Mouse (Mus musculus) induced T-regulatory cell, adult 2 months (primary cell): ENCODE results near the gene Taf5l.
"Not testable (repeated sequence)": the region's sequence is repeated elsewhere in the genome, so short reads cannot be mapped to it uniquely, and the experiment has no call there.

ENCODE experiments used
- DNase-seq: peaks from one replicate; pipeline ENCODE4 v3.0.0-alpha.2; 2012; ENCODE audit warnings: low read depth

The Taf5l gene

DNA sequence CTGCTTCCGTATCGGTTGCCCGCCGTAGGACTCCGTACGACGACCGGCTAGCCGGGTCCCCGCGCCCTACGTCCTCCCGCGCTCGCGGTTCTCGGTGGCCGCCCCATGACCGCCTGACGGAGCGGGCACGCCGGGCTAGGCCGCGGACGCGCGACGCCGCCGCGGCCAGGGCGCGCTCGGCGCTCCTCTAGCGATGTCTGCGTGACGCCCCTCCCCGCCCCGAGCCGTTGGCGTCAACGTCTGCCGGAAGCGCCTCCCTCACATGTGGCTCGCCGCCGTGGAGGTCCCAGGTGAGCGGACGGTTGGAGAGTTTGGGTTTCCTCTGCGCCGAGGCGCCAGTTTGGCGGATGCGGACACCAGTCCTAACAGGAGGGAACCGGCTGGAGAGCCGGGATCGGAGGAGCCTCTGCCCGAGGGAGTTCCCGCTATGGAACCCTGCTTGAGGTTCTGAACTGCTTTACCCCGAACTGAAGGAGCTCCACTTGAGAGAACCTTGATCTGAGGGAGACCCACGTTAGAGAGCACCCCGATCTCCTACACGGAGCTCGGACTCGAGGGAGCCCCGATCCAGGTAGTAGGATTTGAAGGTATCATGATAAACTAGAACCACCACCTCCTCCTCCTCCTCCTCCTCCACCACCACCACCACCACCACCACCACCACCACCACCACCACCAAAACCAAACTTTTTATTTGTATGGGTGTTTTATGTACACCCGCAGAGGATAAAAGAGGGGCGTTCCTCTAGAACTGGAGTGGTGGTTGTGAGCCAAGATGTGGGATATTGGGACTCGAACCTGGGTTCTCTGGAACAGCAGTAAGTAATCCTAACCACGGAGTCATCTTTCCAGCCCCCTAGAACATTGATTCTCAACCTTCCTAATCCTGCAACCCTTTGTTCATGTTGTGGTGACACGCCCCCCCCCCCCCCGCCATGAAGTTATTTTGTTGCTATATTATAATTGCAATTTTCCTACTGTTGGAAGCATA lies at the start of gene Taf5l, which contains the start of gene Urb2:
TSS of gene Taf5l (minus strand) at position 161 of the 991 bp plus-strand sequence.
TSS of gene Urb2 (plus strand) at position 272 of the 991 bp plus-strand sequence.
- DNase-seq, result peak; percentile 94

DNA sequence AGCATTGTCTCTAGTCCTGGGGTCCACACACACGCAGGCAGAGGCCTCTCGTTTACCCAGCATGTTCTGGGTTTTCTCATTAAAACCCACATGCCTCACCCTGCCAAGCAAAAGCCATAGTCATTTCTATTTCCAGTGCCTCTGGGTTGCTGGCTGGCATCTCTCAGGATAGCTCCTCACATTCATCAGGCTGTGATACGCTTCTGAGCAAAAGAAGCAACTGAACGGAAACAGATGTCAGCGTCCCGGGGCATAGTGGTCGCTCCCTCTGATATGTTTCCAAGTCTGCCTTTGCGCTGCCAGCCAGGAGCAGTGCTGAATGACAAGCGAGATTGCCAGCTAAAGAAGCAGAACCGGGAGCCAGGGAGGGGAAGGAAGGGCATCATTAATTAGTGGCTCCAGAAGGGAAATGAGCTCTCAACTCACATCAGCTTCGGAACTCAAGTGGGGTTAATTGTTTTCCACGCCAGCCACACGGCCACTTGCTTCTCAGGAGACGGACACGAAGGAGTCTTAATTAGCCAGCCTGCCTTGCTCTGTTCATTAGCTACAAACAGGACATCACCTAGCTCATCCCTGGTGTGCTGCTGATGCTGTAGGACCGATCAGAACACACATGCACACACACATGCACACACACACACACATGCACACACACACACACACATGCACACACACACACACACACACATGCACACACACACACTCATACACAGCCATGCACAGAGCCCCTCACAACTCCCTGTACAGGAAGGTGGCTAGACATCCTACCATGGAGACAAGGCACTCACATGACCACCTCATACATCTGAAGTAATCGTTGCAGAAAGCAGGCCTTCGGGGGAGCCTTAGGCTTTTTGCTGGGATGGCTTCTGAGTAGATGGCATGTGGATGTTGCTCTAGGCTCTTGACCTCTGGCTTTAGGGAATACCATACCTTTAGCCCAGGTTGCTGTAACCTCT lies 49.4 kb upstream of the Taf5l start:
- no peak for DNase-seq

DNA sequence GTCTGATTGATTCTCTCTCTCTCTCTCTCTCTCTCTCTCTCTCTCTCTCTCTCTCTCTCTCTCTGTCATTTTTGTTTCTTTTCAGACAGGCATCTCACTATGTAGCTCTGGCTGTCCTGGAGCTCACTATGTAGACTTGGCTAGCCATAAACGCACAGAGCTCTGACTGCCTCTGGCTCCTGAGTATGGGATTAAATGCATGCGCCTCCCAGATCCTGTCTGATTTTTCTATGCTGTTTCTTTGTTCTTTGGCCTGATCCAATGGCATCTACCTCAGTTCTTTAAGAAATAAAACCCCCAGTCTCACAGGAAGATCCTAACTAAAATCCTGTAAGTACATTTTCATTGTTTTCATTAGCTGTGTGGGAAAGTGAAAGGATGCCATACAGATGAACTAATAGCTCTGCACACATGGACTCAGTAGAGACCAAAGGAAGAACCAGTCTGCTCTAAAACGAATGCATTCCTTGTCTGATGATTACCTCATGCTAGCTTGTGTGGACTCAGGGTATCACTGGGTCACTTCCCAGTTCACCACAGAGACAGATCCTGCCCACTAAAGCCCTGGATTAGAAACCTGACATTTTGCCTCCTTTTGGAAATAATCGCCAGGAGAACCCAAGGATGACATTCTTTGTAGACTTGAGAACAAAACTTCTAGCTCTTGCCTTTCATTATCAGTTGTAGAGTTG lies 46.0 kb upstream of the Taf5l start:
- no peak for DNase-seq

DNA sequence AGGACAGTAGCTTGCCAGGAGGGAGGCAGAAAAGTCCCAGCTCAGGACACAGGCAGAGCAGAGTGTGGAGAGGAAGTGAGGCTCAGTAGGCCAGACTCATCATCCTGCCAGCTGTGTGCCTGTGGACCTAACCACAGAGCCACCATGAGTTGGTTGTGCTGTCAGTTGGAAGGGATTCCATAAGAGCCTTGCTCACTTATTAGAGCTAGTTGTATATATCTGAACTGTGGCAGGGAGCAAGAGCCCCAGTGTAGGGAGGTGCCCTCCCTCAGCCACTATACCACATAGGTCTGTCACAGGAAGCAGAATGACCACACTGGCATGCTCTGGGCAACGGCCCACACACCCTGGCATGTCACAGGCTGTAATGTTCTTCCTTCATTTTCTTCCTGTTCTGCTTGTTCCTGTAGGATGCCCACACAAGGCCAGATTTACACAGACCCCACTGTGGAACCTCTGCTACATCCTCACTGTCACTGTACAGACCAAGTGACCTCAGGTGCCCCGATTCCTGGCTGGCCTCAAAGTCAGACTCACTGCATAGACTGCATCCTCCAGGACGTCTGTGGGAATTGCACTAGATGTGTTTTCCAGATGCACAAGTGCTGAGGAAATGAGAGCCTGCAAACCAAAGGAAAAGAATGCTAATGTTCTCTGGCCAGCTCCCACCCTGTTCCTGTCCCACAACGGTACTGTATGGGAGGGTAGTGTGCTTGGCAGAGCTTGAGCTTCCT lies 45.3 kb upstream of the Taf5l start:
- peak; percentile 20 for DNase-seq

DNA sequence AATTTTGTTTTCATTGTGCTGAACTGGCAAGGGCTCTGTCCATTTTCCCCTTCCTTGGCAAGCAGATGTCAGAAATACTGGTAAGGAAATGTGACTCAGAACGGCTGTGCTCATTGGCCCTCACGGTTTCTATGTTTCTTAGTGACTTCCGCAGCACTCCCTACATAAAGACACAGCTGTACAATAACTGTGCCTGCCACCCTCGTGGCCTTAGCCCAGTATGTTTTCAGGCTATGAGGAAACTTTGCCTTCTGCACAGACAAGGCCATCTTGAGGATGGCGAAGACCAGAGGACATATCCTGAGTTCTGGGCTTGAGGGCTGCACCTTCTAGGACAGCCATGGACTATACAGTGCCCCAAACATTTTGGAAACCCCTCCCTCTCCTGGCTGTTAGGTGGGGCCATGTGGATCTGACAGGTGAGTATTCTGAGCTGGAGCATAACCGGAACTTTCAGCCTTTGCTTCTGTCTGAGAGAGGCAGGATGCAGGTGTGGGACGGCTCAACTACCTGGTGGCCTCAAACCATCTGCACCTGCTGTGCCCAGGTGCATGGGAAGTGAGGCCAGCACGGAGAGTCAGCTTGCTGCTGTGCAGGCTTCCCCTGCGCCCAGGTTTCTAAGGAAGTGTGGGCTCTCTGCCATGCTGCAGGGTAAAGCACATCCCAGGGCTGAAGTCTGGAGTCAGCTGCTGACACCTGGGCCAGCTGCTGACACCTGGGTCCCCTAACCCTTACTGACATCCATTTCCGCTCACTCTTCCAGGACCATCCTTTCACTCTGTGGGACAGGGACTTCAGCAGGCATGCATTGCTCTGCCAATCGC lies 35.8 kb upstream of the Taf5l start:
- DNase-seq, result no peak

DNA sequence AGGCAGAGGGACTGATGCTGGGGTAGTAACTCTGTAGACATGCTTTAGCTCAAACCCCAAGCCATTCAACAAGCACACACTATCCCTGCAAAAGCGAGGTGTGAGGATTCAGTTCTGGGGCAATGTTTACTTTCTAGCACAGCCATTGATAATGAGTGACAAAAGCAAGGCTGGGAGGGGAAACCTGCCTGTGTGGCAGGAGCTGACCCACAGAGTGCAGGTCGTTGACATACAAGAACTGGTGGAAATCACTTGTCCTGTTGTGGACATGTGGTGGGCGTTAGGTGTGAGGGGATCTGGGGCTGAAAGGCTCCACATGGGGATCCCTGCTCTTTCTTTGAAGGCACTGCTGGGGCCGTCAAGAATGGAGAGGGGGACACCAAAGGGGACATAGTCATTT lies 31.4 kb upstream of the Taf5l start:
- no peak for DNase-seq

DNA sequence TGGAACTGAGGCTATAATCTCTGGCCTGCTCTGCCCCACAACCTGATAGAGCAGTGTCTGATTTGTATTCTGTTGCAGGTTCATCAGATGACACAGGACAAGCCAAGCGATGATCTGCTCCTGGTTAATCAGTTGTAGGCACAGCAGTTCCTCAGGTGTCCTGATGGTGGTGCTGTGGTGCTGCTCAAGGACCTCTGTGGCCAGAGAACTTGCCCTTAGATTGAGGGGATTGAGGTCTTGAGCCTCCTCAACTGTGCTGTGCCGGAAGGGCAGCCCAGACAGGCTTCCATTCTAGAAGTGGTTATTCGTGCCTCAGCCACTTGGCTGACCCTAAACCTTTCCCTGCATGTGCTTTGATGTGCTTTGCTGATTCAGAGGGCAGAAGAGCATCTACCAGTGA lies 30.9 kb upstream of the Taf5l start:
- DNase-seq, result peak; percentile 66

DNA sequence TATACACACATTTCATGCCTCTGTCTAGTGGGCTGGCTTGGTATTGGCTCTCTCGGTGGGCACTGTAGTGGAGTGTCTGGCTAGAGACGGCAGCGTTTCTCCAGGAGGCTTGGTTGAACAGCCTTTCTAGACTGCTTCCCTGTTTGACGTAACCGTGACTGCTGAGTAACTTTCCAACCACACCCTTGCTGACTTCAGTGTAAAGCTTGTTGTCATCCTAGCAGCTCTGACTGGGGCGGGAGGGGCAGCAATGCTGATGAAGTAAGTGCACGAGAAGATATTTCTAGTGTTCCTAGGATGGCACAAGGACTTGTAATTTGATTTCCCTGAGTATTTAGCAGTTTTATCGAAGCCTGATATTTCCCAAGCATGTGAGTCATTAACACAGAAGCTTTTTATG lies 24.7 kb upstream of the Taf5l start:
- no peak for DNase-seq

DNA sequence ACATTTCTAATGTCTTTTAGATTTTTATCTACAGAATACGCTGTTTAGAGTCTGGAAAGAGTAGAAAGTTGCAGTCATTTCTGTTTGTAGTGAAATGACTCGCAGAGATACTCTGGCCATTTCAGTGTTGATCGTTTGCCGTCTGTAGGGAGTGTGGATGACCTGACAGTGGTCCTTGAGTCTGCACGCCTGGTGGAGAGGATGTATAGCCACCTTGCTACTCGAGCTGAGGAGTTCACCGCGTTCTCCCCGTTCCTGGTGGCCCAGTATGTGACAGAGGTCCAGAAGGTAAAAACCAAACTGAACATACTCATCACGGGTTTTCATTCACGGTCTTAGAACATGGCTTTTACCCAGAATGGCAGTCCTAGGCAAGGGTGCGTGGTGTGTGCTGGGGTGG lies 23.7 kb upstream of the Taf5l start:
- DNase-seq, result no peak

DNA sequence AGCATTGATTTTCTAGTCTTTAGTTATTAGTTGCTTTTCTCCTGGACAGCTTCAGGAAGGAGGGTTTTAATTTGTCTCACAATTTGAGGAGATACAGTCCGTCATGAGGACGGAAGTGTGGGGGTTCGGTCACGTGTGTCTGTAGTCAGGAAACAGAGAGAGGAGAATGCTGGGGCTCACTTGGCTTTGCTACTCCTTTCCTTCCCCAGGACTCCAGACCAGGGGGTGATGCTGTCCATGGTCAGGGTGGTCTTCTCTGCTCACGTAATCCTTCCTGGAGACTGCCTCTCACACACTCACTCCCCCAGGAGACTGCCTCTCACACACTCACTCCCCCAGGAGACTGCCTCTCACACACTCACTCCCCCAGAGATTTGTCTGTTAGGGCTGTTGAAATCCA lies 23.2 kb upstream of the Taf5l start:
- no peak for DNase-seq

DNA sequence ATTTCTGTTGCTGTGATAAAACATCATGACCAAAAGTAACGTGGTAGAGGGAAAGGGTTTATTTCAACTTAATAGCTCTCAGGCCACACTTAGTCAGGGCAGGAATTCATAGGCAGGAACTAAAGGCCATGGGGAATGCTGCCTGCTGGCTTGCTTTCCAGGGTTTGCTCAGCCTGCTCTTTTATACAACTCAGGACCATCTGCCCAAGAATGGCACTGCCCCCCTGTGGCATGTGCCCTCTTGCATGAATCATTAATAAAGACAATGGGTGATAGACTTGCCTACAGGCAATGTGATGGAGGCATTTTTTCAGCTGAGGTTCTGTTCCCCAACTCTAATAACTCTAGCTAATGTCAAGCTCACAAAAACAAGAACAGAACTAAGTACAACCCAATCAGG lies 21.0 kb upstream of the Taf5l start:
- no peak for DNase-seq

DNA sequence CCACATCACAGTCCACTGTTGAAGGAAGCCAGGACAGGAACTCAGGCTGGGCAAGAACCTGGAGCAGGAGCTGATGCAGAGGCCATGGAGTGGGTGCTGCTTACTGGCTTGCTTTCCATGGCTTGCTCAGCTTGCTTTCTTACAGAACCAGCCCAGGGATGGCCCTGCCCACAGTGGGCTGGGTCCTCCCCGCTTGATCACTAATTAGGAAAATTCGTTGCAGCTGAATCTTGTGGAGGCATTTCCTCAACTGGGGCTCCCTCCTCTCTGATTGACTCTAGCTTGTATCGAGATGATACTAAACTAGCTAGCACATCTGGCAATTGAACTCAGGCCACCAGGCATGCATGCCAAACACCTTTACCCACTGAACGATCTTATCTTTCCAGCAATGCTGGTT lies 18.2 kb upstream of the Taf5l start:
- no peak for DNase-seq

DNA sequence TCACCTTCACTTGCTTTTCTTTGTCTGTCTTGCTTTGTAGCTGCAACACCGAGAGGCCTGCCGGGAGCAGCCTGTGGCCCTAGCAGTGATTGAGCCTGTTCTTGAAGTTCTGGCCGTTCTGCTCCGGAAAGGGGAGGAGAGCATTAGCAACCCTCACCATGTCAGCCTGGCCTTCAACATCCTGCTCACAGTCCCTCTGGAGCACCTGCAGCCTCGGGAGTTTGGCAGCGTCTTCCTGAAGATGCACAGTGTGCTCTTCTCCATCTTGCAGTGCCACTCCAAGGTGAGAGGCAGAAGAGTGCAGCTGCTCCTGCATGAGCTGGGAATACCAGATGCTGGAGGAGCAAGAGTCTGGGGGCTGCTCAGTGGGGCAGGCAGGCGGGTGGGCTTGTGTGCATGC lies 16.9 kb upstream of the Taf5l start:
- no peak for DNase-seq

DNA sequence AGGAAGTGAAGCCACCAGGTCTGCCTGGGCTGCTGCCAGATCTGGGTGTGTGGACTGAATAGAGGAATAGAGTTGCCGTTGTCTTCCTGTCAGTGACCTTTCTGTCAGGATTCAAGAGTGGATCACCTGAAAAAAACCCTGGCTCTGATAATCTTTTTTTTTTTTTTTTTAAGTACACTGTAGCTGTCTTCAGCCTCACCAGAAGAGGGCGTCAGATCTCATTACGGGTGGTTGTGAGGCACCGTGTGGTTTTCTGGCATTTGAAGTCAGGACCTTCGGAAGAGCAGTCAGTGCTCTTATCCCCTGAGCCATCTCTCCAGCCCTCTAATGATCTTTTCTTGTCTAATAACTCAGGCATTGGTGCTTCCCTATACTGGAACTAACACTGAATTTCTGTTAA lies 12.2 kb upstream of the Taf5l start:
- peak; percentile 27 for DNase-seq

DNA sequence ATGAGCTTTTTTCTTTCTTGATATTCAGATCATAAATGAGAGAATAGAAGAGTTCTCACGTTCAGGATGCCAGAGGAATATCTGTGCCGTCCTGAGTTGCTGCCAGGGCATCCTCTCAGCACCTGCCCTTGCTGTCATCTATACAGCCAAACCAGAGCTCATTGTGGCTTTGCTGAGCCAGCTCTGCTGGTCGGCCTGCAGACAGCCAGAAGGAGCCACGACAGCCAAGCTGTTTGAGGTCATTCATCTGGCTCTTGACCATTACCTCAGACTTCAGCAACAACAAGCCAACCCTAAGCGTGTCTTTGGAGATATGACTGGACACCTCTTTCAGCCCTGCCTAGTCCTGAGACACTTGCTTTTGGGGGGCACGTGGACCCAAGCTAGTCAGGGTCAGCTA lies 6.6 kb upstream of the Taf5l start:
- no peak for DNase-seq

DNA sequence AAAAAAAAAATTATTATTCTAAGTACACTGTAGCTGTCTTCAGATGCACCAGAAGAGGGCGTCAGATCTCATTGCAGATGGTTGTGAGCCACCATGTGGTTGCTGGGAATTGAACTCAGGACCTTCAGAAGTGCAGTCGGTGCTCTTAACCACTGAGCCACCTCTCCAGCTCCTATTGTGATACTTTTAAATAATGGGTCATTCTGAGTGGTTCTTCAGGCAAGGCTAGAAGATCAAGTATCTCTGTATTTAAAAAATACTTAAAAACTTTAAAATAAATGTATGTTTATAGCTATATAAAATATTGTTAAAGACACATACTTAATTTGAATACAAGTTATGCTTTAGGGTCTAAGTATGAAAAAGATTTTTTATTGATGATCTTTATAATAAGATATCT lies 5.1 kb upstream of the Taf5l start:
- not testable (repeated sequence) for DNase-seq

DNA sequence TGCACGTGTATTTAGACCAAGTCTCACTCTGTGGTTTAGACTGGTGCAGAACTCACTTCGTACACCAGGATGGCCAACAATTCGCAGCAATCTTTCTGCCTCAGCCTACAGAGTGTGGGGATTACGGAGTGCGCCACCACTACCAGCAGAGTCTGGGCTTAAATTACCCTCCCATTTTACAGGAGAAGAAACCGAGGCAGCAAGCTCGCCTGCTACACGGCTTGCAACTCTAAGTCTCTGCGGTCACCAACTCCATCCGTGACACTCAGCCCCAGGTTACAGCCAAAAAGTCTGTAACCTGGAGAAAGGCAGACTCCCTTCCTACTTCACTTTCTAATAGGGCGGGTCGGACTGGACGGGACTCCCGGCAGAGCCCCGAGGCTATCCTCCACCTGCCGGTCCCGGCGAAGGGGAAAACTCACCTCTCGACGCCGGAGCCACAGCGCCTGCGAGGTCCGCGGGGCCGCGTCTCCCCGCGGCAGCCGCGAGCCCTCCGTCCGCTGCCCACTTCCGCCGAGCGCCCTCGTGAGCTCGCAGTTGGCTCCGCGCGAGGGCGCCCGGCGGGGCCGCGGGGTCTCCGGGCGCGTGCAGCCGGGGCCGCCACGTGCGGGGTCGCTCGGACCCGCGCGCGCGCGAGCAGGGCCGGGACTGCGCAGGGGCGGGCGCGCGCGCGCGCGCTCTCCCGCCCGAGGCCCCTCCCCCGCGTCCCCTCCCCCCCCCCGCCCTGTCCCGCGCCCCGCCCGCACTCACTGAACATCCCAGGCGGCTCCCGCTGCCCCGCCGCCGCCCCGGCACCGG lies 559 bp downstream of the Taf5l start:
- peak; percentile 78 for DNase-seq

DNA sequence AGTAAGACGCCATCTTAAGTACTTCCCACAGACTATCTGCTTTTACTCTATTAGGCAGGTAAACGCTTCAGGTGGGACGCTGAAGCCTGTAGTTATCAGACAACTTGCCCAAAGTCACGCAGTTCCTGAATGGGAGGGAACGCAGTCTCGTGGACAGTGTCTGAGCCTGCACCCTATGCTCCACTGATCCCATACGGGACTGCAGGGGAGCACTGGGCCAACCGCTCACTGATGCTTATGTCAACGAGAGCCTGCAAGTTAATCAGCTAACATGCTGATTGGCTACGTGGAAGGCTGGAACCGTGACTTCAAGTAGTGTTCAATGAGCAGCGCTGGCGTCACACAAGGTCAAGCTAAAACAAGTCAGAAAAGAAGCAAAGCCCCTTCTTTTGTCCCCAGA lies 1.4 kb downstream of the Taf5l start:
- DNase-seq, result peak; percentile 60

DNA sequence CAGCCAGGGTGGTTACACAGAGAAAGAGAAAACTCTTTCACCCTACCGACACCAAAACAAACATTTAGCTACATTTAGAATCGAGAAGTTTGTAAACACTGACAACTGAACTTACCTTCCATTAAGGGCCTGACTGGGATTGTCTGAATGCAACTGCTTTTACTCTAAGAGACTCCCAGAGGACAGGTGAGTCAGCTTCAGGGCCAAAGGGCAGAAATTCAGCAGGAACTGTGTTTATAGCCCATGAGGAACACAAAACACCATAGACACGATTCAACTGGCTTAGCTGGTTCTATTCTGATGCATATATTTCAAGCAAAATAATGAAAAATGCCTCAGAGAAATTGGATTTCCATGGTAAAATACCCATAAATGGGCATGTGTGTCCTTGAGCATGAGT lies 6.4 kb downstream of the Taf5l start:
- DNase-seq, result no peak

DNA sequence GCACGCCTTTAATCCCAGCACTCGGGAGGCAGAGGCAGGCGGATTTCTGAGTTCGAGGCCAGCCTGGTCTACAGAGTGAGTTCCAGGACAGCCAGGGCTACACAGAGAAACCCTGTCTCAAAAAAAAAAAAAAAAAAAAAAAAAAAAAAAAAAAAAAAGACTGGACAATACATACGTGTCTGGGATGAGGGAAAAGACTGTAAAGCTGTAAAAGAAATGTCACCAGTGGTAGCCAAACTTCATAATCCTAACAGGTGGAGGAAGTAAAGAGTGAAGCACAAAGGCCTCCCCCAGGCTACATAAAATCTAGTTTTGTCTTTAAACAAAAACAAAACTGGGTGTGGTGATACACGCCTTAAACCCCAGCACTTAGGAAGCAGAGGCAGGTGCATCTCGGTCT lies 6.9 kb downstream of the Taf5l start:
- peak; percentile 19 for DNase-seq
